Mouse (Mus musculus): ENCODE measurements at regions not wholly inside any gene's neighbourhood (a gene's known extent, or its start where the extent isn't known, plus 50 kb on each side); places are given as distances from the start of the nearest gene placed in this dataset.

GRCm38 (mm10) chr9:26652920-26653319 is 80.6 kb upstream of the B3gat1 start:
- no peak overlapping the region for H3K9ac ChIP-seq
- no peak overlapping the region for H3K4me2 ChIP-seq
- no peaks in the 10 kb centered on the region for H3K27me3 ChIP-seq (replicated peaks)
- no peaks in the 10 kb centered on the region for H3K4me1 ChIP-seq
- 69% methylated on average over 1 of the region's 1 CpGs for WGBS
- H3K27ac ChIP-seq (replicated peaks): no peak overlapping the region
- ATAC-seq (ENCODE audit: extremely low read depth, insufficient number of reproducible peaks, low FRiP score, low TSS enrichment): no peak
- no peak overlapping the region for H3K4me3 ChIP-seq
- no peaks in the 10 kb centered on the region for H3K36me3 ChIP-seq
- no peaks in the 10 kb centered on the region for H3K9me3 ChIP-seq

- no peak overlapping the region for H3K4me2 ChIP-seq
- no peak overlapping the region for H3K27ac ChIP-seq (replicated peaks)
- 47% methylated on average over 2 of the region's 2 CpGs for WGBS
- H3K4me3 ChIP-seq: no peak overlapping the region
- H3K27me3 ChIP-seq (replicated peaks): no peaks in the 10 kb centered on the region
- no peaks in the 10 kb centered on the region for H3K36me3 ChIP-seq
- H3K9ac ChIP-seq: no peak overlapping the region
- H3K4me1 ChIP-seq: no peaks in the 10 kb centered on the region
- H3K9me3 ChIP-seq: no peaks in the 10 kb centered on the region
- ATAC-seq (ENCODE audit: extremely low read depth, insufficient number of reproducible peaks, low FRiP score, low TSS enrichment): no peak
Observed at GRCm38 (mm10) chr9:26659366-26659765, 74.2 kb upstream of the B3gat1 start.

GRCm38 (mm10) chr9:26663544-26663943 is 70.0 kb upstream of the B3gat1 start:
- H3K9ac ChIP-seq: no peak overlapping the region
- H3K4me2 ChIP-seq: no peak overlapping the region
- H3K36me3 ChIP-seq: no peaks in the 10 kb centered on the region
- H3K27me3 ChIP-seq (replicated peaks): no peaks in the 10 kb centered on the region
- no peaks in the 10 kb centered on the region for H3K4me1 ChIP-seq
- no peak overlapping the region for H3K4me3 ChIP-seq
- H3K27ac ChIP-seq (replicated peaks): no peak overlapping the region
- WGBS: 60% methylated on average over 1 of the region's 1 CpGs
- H3K9me3 ChIP-seq: no peaks in the 10 kb centered on the region
- no peak for ATAC-seq (ENCODE audit: extremely low read depth, insufficient number of reproducible peaks, low FRiP score, low TSS enrichment)

GRCm38 (mm10) chr9:26667835-26668234 is 65.7 kb upstream of the B3gat1 start:
- H3K4me3 ChIP-seq: no peak overlapping the region
- ATAC-seq (ENCODE audit: extremely low read depth, insufficient number of reproducible peaks, low FRiP score, low TSS enrichment): no peak
- no peak overlapping the region for H3K27ac ChIP-seq (replicated peaks)
- no peaks in the 10 kb centered on the region for H3K4me1 ChIP-seq
- H3K4me2 ChIP-seq: no peak overlapping the region
- no peaks in the 10 kb centered on the region for H3K9me3 ChIP-seq
- H3K36me3 ChIP-seq: no peaks in the 10 kb centered on the region
- WGBS: 62% methylated on average over 3 of the region's 3 CpGs
- H3K9ac ChIP-seq: no peak overlapping the region
- H3K27me3 ChIP-seq (replicated peaks): no peaks in the 10 kb centered on the region

- no peak overlapping the region for H3K4me2 ChIP-seq
- H3K27me3 ChIP-seq (replicated peaks): no peaks in the 10 kb centered on the region
- no peaks in the 10 kb centered on the region for H3K36me3 ChIP-seq
- no peaks in the 10 kb centered on the region for H3K9me3 ChIP-seq
- H3K9ac ChIP-seq: no peak overlapping the region
- no peak overlapping the region for H3K4me3 ChIP-seq
- WGBS: 87% methylated on average over 2 of the region's 2 CpGs
- H3K27ac ChIP-seq (replicated peaks): no peak overlapping the region
- no peak for ATAC-seq (ENCODE audit: extremely low read depth, insufficient number of reproducible peaks, low FRiP score, low TSS enrichment)
- H3K4me1 ChIP-seq: no peaks in the 10 kb centered on the region
Observed at GRCm38 (mm10) chr9:26674059-26674757, 59.3 kb upstream of the B3gat1 start.

- H3K4me2 ChIP-seq: no peak overlapping the region
- no peaks in the 10 kb centered on the region for H3K36me3 ChIP-seq
- H3K4me3 ChIP-seq: no peak overlapping the region
- H3K9ac ChIP-seq: no peak overlapping the region
- no peaks in the 10 kb centered on the region for H3K4me1 ChIP-seq
- WGBS: 27% methylated on average over 6 of the region's 6 CpGs
- H3K9me3 ChIP-seq: no peaks in the 10 kb centered on the region
- H3K27ac ChIP-seq (replicated peaks): no peak overlapping the region
- no peaks in the 10 kb centered on the region for H3K27me3 ChIP-seq (replicated peaks)
- ATAC-seq (ENCODE audit: extremely low read depth, insufficient number of reproducible peaks, low FRiP score, low TSS enrichment): no peak
Observed at GRCm38 (mm10) chr9:26678288-26678687, 55.2 kb upstream of the B3gat1 start.

GRCm38 (mm10) chr9:26681516-26681915 is 52.0 kb upstream of the B3gat1 start:
- Histone ChIP-seq H3K4me2 (no peak overlapping the region), H3K27me3 (replicated peaks) (no peaks in the 10 kb centered on the region), H3K4me1 (no peaks in the 10 kb centered on the region), H3K4me3 (no peak overlapping the region), H3K27ac (replicated peaks) (no peak overlapping the region), H3K9me3 (no peaks in the 10 kb centered on the region), H3K36me3 (no peaks in the 10 kb centered on the region), H3K9ac (no peak overlapping the region)
- ATAC-seq (ENCODE audit: extremely low read depth, insufficient number of reproducible peaks, low FRiP score, low TSS enrichment): no peak
- WGBS: 43% methylated on average over 1 of the region's 1 CpGs

All from heart, embryonic 13.5 days (tissue).